Mouse (Mus musculus) CH12.LX (cell line): ENCODE measurements around the gene Hyal3.

Experiments
- CTCF ChIP-seq, 2 experiments: IDR thresholded peaks in 1 of 2; conservative IDR thresholded peaks in 1 of 2; 2 replicates each; pipeline ENCODE4 v1.5.1; 2011 to 2012; ENCODE audit warnings: low read depth in 2 of 2, low read length in 2 of 2, improper control_type of control experiment in 1 of 2, inconsistent platforms in 1 of 2, mild to moderate bottlenecking in 1 of 2, moderate library complexity in 1 of 2
- JUND ChIP-seq: conservative IDR thresholded peaks from 2 replicates; pipeline ENCODE4 v1.6.1; 2011; ENCODE audit warnings: low read depth, low read length, improper control_type of control experiment
- MAZ ChIP-seq: IDR thresholded peaks from 2 replicates; pipeline ENCODE4 v1.6.1; 2012; ENCODE audit warnings: low read depth, mild to moderate bottlenecking, inconsistent platforms, low read length, improper control_type of control experiment, moderate library complexity
- MYC ChIP-seq: IDR thresholded peaks from 2 replicates; pipeline ENCODE4 v1.6.1; 2011; ENCODE audit warnings: low read depth, mild to moderate bottlenecking, improper control_type of control experiment, low read length
- RAD21 ChIP-seq: IDR thresholded peaks from 2 replicates; pipeline ENCODE4 v1.6.1; 2011; ENCODE audit warnings: low read depth, mild to moderate bottlenecking, low read length, improper control_type of control experiment, moderate library complexity
- RCOR1 ChIP-seq: conservative IDR thresholded peaks from 2 replicates; pipeline ENCODE4 v1.6.1; 2012; ENCODE audit warnings: low read depth, mild to moderate bottlenecking, inconsistent platforms, low read length, improper control_type of control experiment
- TBP ChIP-seq: conservative IDR thresholded peaks from 2 replicates; pipeline ENCODE4 v1.6.1; 2011; ENCODE audit warnings: low read depth, low read length, improper control_type of control experiment
- TCF12 ChIP-seq: IDR thresholded peaks from 2 replicates; pipeline ENCODE4 v1.6.1; 2014; ENCODE audit warnings: low read depth, mild to moderate bottlenecking, inconsistent platforms, low read length, improper control_type of control experiment
- USF1 ChIP-seq: IDR thresholded peaks from 2 replicates; pipeline ENCODE4 v1.6.1; 2014; ENCODE audit warnings: low read depth, mild to moderate bottlenecking, inconsistent platforms, low read length, improper control_type of control experiment

- TF ChIP-seq RAD21, result no peak
- TF ChIP-seq CTCF (conservative IDR thresholded peaks at IDR 0.05 in 1 of 2, IDR thresholded peaks at IDR 0.05 in 1 of 2; ENCODE audit: low read depth in 2 of 2, low read length in 2 of 2), result no peak
- no peak for TF ChIP-seq RCOR1
- no peak for TF ChIP-seq MYC
- TF ChIP-seq MAZ, result no peak
- no peak for TF ChIP-seq TBP
- TF ChIP-seq USF1, result no peak
- TF ChIP-seq JUND, result no peak
- no peak for TF ChIP-seq TCF12
Observed at GRCm38 (mm10) chr9:107544729-107545128, 35.9 kb upstream of the Hyal3 start.
